Mouse (Mus musculus) urinary bladder, postnatal 14 days (tissue): ENCODE results near the gene Msh3.
"Not testable (repeated sequence)": the region's sequence is repeated elsewhere in the genome, so short reads cannot be mapped to it uniquely, and the experiment has no call there.

Experiments
- DNase-seq: peaks from one replicate; pipeline ENCODE4 v3.0.0; 2021; ENCODE audit warnings: low spot score

Gene Msh3

GRCm38 (mm10) chr13:92354456-92355271, at the start of gene Msh3, which contains the start of gene Dhfr:
Gene Msh3 (minus strand): TSS chr13:92355003.
Gene Dhfr (plus strand): TSS chr13:92354726.
- DNase-seq, result peak; percentile 97

GRCm38 (mm10) chr13:92403496-92403895, 48.7 kb upstream of the Msh3 start:
- DNase-seq, result no peak

DNA sequence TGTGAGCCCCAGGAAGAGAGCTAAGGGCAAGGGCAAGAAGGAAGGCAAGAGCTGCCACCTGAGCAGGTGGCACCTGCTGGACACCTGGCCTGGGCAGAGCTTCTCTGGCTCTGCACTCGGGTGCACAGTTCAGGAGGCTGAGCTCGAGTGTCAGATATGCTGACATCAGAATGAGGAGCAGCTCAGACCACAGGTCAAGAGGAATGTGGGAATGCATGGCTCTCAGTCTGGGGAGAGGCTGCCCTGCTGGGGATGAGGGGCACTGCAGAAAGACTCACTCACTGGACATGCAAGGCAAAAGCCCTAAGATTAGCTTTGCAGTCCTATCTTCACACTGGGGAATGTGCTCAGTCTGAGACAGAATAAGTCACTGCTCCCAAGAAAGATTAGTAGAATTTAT, 47.3 kb upstream of the Msh3 start:
- no peak for DNase-seq

DNA sequence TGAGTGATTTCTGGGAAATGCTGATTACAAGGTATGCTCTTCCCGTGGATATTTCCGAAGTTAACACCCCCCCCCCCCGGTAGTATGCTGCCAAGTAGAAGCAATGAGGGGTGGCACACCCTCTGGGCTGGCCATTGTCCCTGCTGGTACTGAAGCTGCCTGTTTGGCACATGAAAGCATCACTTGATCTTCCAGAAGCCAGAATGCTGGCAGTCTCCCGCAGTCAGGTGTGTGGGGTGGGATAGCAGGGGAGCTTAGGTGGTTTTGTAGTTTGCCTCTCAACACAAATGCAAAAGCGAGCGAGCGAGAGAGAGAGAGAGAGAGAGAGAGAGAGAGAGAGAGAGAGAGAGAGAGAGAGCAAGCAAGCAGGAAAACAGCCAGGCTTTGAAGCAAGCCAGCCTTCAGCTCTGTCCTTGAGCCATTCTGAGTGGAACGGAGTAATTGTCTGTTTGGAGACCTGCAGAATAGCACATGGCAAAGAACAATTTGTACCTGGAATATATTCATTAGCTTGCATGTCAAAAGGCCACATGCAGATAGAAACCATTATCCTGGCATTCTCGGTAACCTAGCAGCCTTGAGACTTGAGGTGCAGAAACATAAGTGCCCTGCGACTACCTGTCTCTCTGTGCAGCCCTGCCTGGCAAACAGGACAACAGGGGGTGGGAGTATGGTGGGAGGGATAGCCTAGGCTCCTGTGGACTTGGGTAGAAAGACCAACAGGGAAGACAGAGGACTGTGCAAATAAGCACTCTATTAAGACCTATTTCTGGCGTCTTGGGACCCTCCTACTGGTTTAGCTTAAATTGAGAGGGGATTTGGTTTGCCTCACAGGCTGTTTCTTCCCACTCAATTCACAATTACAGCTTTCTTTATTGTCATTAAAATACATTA, 43.9 kb upstream of the Msh3 start:
- DNase-seq, result no peak

DNA sequence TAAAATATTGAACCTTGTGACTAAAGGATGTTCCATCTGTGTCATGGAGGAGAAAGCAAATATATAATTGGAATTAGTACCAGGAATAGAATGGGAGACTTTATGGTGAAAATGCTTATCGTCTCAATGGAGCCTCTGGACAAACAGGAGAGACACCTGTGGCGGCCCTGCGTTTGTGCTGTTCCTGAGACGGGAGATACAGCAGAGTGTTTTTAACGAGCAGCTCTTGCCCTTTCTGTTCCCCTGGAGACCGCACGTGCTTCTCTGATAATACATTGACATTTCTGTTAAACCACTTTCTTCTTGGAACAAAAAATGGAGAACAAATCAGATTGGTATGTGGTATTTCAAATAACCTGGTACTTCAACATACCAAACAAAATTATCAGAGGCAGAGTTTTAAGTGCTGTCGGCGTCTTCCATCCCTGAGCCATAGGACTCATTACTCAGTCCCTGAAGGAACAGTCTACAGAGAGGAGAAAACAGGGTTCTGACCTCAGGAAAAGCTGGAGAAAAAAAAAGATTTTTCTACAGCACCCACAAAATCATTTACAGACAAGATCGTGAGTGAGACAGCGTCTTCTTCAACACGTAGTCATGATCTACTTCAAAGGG, 38.4 kb upstream of the Msh3 start:
- DNase-seq, result no peak

DNA sequence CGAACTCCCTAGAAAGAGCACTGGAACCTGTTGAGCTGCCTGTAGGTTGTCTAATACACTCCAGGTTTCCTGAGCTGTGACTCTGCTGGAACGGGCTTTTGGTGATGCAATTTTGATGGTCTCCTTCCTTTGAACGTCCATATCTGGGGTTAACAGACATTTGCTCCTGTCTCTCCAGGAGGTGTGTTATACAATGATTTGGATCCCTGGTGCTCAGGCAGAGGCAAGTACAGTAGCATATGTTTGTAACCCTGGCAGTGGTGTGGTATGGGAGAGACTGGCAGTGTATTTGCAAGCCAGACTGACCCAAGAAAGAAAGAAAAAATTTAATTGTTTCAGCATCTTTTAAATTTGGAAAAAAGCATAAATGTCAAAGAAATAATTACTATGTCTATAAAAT, 32.6 kb upstream of the Msh3 start:
- no peak for DNase-seq

DNA sequence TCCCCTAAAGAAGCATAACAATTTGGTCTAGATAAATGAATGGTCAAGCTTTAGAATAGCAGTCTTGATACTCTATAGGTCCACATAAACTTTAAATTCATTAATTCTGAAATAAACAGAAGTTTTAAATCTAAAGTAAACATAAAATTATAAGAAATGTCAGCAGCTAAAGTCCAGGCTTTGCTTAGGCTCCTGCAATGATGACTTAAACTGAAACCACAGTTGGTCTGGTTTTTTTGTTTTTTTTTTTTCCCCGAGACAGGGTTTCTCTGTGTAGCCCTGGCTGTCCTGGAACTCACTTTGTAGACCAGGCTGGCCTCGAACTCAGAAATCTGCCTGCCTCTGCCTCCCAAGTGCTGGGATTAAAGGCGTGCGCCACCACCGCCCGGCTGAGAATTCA, 16.7 kb upstream of the Msh3 start:
- not testable (repeated sequence) for DNase-seq

DNA sequence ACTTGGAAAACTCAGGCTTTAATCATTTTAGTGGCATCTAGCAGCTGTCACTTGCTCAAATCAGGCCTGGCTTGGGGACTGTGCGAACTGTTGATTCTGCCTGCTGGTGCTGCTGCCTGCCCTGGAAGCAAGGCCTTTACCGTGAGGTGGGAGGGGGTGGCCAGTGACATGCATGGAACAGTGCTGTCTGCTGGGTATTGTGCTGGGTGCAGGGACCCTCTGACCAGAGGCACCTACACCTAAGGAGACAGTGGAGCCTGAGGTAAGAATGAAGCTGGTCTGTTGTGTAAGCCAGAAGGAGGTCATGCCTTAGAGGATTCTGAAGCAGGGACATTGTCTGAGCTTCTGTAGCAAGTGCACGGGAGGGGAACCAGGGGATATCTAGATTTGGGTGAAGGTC, 16.0 kb upstream of the Msh3 start:
- DNase-seq, result no peak

- DNase-seq, result no peak
Measured at GRCm38 (mm10) chr13:92365312-92365711, 10.5 kb upstream of the Msh3 start.

DNA sequence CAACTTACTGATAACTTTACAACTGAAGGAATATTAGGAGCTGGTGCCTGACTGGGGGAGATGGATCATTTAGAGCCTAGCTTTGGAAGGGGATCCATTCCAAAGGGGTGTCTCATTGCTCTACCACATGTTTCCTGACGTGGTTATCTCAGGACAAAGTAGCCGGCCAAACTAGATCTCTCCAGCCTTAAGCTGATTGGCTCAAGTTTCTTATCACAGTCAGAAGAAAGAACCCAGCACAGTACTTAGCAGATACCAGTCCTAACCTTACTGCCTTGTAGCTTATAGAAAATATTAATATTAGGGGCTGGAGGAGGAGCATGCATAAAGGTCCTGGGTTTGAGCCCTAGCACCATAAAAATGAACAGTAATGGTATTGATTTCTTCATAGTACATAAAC, 6.8 kb upstream of the Msh3 start:
- no peak for DNase-seq

GRCm38 (mm10) chr13:92357644-92358043, 2.8 kb upstream of the Msh3 start:
- DNase-seq, result no peak

GRCm38 (mm10) chr13:92356376-92356775, 1.6 kb upstream of the Msh3 start:
- DNase-seq, result no peak

GRCm38 (mm10) chr13:92355272-92355643, 455 bp upstream of the Msh3 start:
- no peak for DNase-seq

GRCm38 (mm10) chr13:92353956-92354355, 847 bp downstream of the Msh3 start:
- no peak for DNase-seq

GRCm38 (mm10) chr13:92351100-92351499, 3.7 kb downstream of the Msh3 start:
- no peak for DNase-seq

DNA sequence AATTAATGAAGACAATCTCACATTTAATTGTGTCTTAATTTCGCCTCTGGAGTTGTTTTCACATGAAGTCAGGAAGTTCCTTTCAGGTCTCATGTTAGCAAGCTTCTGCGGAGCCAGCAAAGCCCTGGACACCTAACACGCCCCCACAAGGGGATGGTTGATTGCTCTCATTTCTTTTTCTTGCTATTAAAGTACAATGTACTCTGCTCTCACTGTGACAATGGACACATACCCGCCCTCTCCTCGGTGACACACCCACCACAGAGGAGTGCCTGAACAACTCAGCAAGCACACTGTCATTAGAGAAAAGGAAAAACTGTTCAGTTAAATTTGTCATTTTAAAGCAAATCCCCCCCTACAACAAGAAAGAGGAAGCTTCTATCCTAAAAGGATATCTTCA, 8.5 kb downstream of the Msh3 start:
- no peak for DNase-seq

DNA sequence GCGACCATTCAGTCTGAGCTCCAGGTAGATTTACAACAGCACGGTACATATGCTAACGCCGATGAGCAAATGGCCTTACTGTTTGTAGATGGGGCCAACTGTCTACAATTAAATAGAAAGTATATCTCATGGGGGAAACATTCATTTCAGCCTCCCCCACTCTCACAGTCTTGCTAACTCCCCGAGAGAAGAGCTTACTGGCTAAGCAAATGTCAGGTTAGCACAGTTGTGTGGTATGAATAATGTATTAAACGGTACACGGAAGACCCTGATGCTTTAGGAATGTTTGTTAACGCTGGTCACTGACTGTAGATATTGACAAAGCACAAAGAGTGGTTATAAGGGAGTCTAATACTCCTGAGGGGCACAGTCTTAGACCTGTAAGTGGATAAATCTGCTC, 10.8 kb downstream of the Msh3 start:
- DNase-seq, result no peak

DNA sequence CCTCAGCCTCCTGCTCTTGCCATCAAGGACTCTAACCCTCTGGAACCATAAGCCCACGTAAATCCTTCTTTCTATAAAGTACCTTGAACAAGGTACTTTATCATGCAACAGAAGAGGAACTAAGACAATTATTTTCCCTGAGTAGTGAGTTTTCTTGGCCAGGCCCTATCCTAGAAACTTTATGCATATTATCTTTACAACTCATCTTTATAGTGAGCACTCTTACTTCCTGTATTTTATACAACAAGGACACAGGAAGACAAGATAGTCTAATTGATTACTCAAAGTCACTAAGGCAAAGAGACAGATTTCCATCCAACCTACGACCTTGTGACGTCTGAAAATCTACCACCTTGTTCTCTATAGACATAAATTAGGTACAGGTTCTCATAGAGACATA, 15.0 kb downstream of the Msh3 start:
- DNase-seq, result no peak

DNA sequence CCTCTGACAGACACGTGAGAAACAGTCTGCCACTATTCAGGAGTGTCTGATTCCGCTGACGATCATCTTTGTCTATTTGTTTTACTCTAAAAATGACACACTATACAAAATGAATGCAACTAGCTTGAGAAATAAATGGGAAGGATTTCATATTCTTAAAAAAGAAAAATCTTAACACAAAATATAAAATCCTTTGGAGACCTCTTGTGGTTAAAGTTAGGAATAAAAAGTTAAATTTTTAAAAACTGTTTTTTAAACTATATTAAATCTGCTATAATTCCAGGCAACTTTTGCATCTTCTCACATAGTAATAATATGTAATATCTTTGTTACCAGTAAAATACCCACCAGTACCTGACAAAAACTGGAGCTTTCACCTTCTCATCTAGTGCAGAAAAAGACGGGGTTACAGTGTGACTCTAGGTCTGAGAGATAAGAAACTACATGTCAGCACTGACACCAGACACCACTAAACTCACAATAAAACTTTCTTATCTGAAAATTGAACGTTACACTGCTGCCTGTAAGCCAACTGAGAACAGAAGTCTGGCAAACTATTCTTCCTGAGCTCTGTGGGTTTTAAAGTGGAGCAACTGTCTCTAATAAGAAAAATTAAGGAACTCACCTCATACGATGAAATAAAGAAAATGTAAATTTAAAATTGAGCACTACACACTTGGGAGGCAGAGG, 16.9 kb downstream of the Msh3 start:
- DNase-seq, result no peak

- DNase-seq, result no peak
Measured at GRCm38 (mm10) chr13:92336857-92337256, 17.9 kb downstream of the Msh3 start.

DNA sequence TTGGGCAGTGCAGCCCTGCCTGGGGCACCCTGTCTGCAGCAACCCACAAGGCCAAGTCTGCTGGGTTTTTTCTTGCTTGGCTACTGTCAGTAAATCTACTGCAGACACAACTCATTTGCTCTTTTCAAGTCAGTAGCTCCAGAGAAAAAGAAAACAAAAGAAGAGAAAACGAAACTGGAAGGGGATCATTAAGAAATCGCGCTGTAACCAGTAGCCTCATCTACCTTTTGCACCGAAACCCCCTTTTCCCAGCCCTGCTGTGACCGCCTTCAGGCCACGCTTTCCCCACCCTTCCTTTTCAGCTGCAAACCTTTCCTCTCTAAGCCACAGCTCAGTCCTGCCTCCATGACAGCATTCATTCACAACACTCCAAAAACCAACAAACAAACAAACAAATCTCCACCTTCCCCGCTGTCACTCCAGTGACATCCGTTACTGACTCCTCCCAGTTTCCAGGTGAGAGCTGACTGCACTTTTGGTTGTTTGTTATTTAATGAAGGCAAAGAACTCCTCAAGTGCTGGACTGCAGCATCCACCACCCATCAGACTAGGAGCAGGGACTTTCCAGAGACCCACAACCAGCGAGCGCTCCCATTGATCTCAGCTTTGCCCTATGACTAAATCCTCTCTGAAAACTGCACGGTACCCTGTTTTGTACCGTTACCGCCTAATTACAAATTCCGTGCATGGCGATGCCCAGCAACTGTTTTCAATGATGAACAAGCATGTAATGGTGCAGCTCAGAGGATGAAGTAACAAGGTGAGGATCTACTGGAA, 22.5 kb downstream of the Msh3 start:
- DNase-seq, result no peak
